In genomic region chr8:13403517-13403916, GRCm38 (mm10) we compare ENCODE assay signal across 39 mouse cellular contexts. TPM values are rescaled to one million over a fixed set of nuclear protein-coding genes. Genes with fewer than 3 reads are reported as not detected.
"Had no signal": no experiment of that assay in that cellular context is flagged by ENCODE, and none has a peak within 500 bp of the region (broad histone marks: within the 10 kb centered on the region; RNA-seq: fewer than 3 reads in every experiment).

No protein-coding gene starts in this region.

- H3K27ac ChIP-seq: embryonic facial prominence, embryonic 10.5 days; embryonic facial prominence, embryonic 12.5 days; embryonic facial prominence, embryonic 13.5 days; embryonic facial prominence, embryonic 15.5 days; forebrain, embryonic 10.5 days; forebrain, embryonic 12.5 days; forebrain, embryonic 13.5 days; forebrain, embryonic 15.5 days; gastrocnemius, adult 2 months; heart, adult 2 months had no signal

- H3K9me3 ChIP-seq: embryonic facial prominence, embryonic 10.5 days; embryonic facial prominence, embryonic 12.5 days; embryonic facial prominence, embryonic 13.5 days; embryonic facial prominence, embryonic 15.5 days; forebrain, embryonic 10.5 days; forebrain, embryonic 12.5 days; forebrain, embryonic 13.5 days; forebrain, embryonic 15.5 days had no signal

- DNase-seq: cerebellum, adult 18-20 months; cerebellum, adult 8-10 months; cerebellum, adult 9-10 months; cerebellum, adult 9-11 months; cerebellum, postnatal 10 days; cerebellum, postnatal 14 days; cerebellum, postnatal 25 days; cerebellum, postnatal 36 days; embryo, embryonic 11 days; forebrain, postnatal 0 days; gastrocnemius, adult 2 months; gastrocnemius, postnatal 14 days; gastrocnemius, postnatal 25 days; gastrocnemius, postnatal 36 days; heart, adult 11 months; heart, adult 18-20 months; heart, adult 2 months had no signal

- H3K36me3 ChIP-seq: embryonic facial prominence, embryonic 10.5 days; embryonic facial prominence, embryonic 12.5 days; embryonic facial prominence, embryonic 13.5 days; embryonic facial prominence, embryonic 15.5 days; forebrain, embryonic 10.5 days; forebrain, embryonic 12.5 days; forebrain, embryonic 15.5 days had no signal

- H3K9ac ChIP-seq: embryonic facial prominence, embryonic 12.5 days; embryonic facial prominence, embryonic 13.5 days; embryonic facial prominence, embryonic 15.5 days; forebrain, embryonic 12.5 days; forebrain, embryonic 13.5 days; forebrain, embryonic 15.5 days; forebrain, postnatal 0 days had no signal

- H3K27me3 ChIP-seq: embryonic facial prominence, embryonic 12.5 days; embryonic facial prominence, embryonic 13.5 days; embryonic facial prominence, embryonic 15.5 days; forebrain, embryonic 12.5 days; forebrain, embryonic 13.5 days; forebrain, embryonic 15.5 days had no signal

- H3K4me1 ChIP-seq: embryonic facial prominence, embryonic 10.5 days; embryonic facial prominence, embryonic 12.5 days; embryonic facial prominence, embryonic 13.5 days; embryonic facial prominence, embryonic 15.5 days; forebrain, embryonic 10.5 days; forebrain, embryonic 15.5 days had no signal

- H3K4me3 ChIP-seq: embryonic facial prominence, embryonic 10.5 days; embryonic facial prominence, embryonic 12.5 days; embryonic facial prominence, embryonic 13.5 days; embryonic facial prominence, embryonic 15.5 days; erythroblast, embryonic 14.5 days; forebrain, embryonic 10.5 days; forebrain, embryonic 12.5 days; forebrain, embryonic 13.5 days; forebrain, embryonic 15.5 days; gastrocnemius, adult 2 months; heart, adult 2 months had no signal

- H3K4me2 ChIP-seq: embryonic facial prominence, embryonic 12.5 days; embryonic facial prominence, embryonic 13.5 days; embryonic facial prominence, embryonic 15.5 days; forebrain, embryonic 12.5 days; forebrain, embryonic 13.5 days; forebrain, embryonic 15.5 days had no signal

- ATAC-seq: forebrain, embryonic 13.5 days; forebrain, embryonic 14.5 days; forebrain, embryonic 15.5 days; forebrain, embryonic 16.5 days; forebrain, postnatal 0 days had no signal

RNA-seq across cellular contexts. Expression of gene Grk1, which starts 1.4 kb away (rescaled TPM):
- total RNA-seq: common myeloid progenitor, adult 5-6 weeks; gastrocnemius, adult 18-20 months; gastrocnemius, adult 2 months; gastrocnemius, adult 8-10 months; gastrocnemius, postnatal 4 days; granulocyte monocyte progenitor cell, adult 5-6 weeks; heart, adult 18-20 months had no signal
- polyA plus RNA-seq: embryonic facial prominence, embryonic 12.5 days; embryonic facial prominence, embryonic 14.5 days; erythroblast, embryonic 14.5 days; forebrain, embryonic 13.5 days; forebrain, embryonic 16.5 days; gonadal fat pad, adult 2 months; heart, adult 2 months had no signal

RNA-seq across cellular contexts. Expression of gene Atp4b, which starts 6.9 kb away (rescaled TPM):
- total RNA-seq: common myeloid progenitor, adult 5-6 weeks; forebrain, postnatal 0 days; gastrocnemius, adult 18-20 months; gastrocnemius, adult 2 months; gastrocnemius, adult 8-10 months; gastrocnemius, postnatal 14 days; gastrocnemius, postnatal 25 days; gastrocnemius, postnatal 36 days; gastrocnemius, postnatal 4 days; granulocyte monocyte progenitor cell, adult 5-6 weeks; heart, adult 2 months had no signal
- polyA plus RNA-seq: cortical plate, adult 2 months; embryonic facial prominence, embryonic 10.5 days; embryonic facial prominence, embryonic 11.5 days; embryonic facial prominence, embryonic 12.5 days; embryonic facial prominence, embryonic 13.5 days; embryonic facial prominence, embryonic 14.5 days; embryonic facial prominence, embryonic 15.5 days; erythroblast, embryonic 14.5 days; forebrain, embryonic 11.5 days; forebrain, embryonic 12.5 days; forebrain, embryonic 13.5 days; forebrain, embryonic 14.5 days; forebrain, embryonic 15.5 days; forebrain, embryonic 16.5 days; forebrain, postnatal 0 days; frontal cortex, adult 2 months had no signal

RNA-seq across cellular contexts. Expression of gene Tmem255b, which starts 31.5 kb away (rescaled TPM):
- total RNA-seq: common myeloid progenitor, adult 5-6 weeks; granulocyte monocyte progenitor cell, adult 5-6 weeks had no signal
- polyA plus RNA-seq: erythroblast, embryonic 14.5 days; forebrain, embryonic 11.5 days; forebrain, embryonic 13.5 days; forebrain, embryonic 14.5 days; forebrain, embryonic 15.5 days had no signal
